Mouse (Mus musculus): ENCODE data around the gene Rdh5. TPM values are rescaled to one million over a fixed set of nuclear protein-coding genes. Genes with fewer than 3 reads are reported as not detected.

Rdh5 gene
- polyA plus RNA-seq, 1 experiment from 2014 or later, result 15.7 TPM

- H3K4me2 ChIP-seq (replicated peaks), result peak overlapping the region; percentile 74
- H3K4me1 ChIP-seq, result peaks cover 36% of the 10 kb centered on the region
- H3K9me3 ChIP-seq (replicated peaks), result no peaks in the 10 kb centered on the region
- H3K4me3 ChIP-seq, result peak overlapping the region; percentile 80
- H3K36me3 ChIP-seq, result peaks cover 5% of the 10 kb centered on the region; the same call in 1 of the 2 replicates
- H3K27me3 ChIP-seq, result peaks cover 7% of the 10 kb centered on the region; the same call in 1 of the 2 replicates
- peak; percentile 98 for ATAC-seq (ENCODE audit: low FRiP score)
- H3K27ac ChIP-seq, result peak overlapping the region; percentile 92
- H3K9ac ChIP-seq, result peak overlapping the region; percentile 80
- WGBS, result under 1% methylated on average over 42 of the region's 42 CpGs
Measured at GRCm38 (mm10) chr10:128923013-128923691, 464 bp upstream of the Rdh5 start.

GRCm38 (mm10) chr10:128921883-128922821 is 536 bp downstream of the Rdh5 start:
- Histone ChIP-seq H3K9ac (peak overlapping the region; percentile 80), H3K36me3 (peaks cover 14% of the 10 kb centered on the region), H3K4me1 (peaks cover 36% of the 10 kb centered on the region), H3K4me2 (replicated peaks) (peak overlapping the region; percentile 74), H3K4me3 (peak overlapping the region; percentile 80), H3K9me3 (replicated peaks) (no peaks in the 10 kb centered on the region), H3K27me3 (no peaks in the 10 kb centered on the region), H3K27ac (no peak overlapping the region)
- no peak for ATAC-seq (ENCODE audit: low FRiP score)
- 72% methylated on average over 16 of the region's 16 CpGs for WGBS

- ATAC-seq (ENCODE audit: low FRiP score), result no peak
- Histone ChIP-seq H3K9ac (no peak overlapping the region), H3K4me3 (no peak overlapping the region), H3K9me3 (replicated peaks) (no peaks in the 10 kb centered on the region), H3K4me2 (replicated peaks) (no peak overlapping the region), H3K4me1 (peaks cover 36% of the 10 kb centered on the region), H3K27me3 (no peaks in the 10 kb centered on the region), H3K27ac (no peak overlapping the region), H3K36me3 (peaks cover 23% of the 10 kb centered on the region)
- 53% methylated on average over 1 of the region's 1 CpGs for WGBS
Measured at GRCm38 (mm10) chr10:128921251-128921650, 1.4 kb downstream of the Rdh5 start.

- no peak overlapping the region for H3K4me2 ChIP-seq (replicated peaks)
- peaks cover 36% of the 10 kb centered on the region for H3K4me1 ChIP-seq
- H3K27ac ChIP-seq, result no peak overlapping the region
- H3K36me3 ChIP-seq, result peaks cover 25% of the 10 kb centered on the region
- no peaks in the 10 kb centered on the region for H3K9me3 ChIP-seq (replicated peaks)
- H3K27me3 ChIP-seq, result no peaks in the 10 kb centered on the region
- WGBS, result 74% methylated on average over 3 of the region's 3 CpGs
- H3K9ac ChIP-seq, result no peak overlapping the region
- no peak overlapping the region for H3K4me3 ChIP-seq
- no peak for ATAC-seq (ENCODE audit: low FRiP score)
Measured at GRCm38 (mm10) chr10:128920736-128921161, 1.9 kb downstream of the Rdh5 start.

- Histone ChIP-seq H3K4me1 (peaks cover 36% of the 10 kb centered on the region), H3K36me3 (peaks cover 25% of the 10 kb centered on the region), H3K9ac (no peak overlapping the region; the same call in 1 of the 2 replicates), H3K9me3 (replicated peaks) (no peaks in the 10 kb centered on the region), H3K27me3 (no peaks in the 10 kb centered on the region), H3K4me3 (no peak overlapping the region), H3K4me2 (replicated peaks) (no peak overlapping the region), H3K27ac (peak overlapping the region; percentile 57)
- no peak for ATAC-seq (ENCODE audit: low FRiP score)
- WGBS, result 76% methylated on average over 7 of the region's 7 CpGs
Measured at GRCm38 (mm10) chr10:128919966-128920365, 2.7 kb downstream of the Rdh5 start.

GRCm38 (mm10) chr10:128919203-128919631 is 3.5 kb downstream of the Rdh5 start:
- ATAC-seq (ENCODE audit: low FRiP score), result no peak
- peaks cover 30% of the 10 kb centered on the region for H3K36me3 ChIP-seq
- no peaks in the 10 kb centered on the region for H3K27me3 ChIP-seq
- H3K4me1 ChIP-seq, result peaks cover 36% of the 10 kb centered on the region
- H3K4me2 ChIP-seq (replicated peaks), result no peak overlapping the region
- H3K4me3 ChIP-seq, result no peak overlapping the region
- 12% methylated on average over 6 of the region's 6 CpGs for WGBS
- H3K9me3 ChIP-seq (replicated peaks), result no peaks in the 10 kb centered on the region
- H3K27ac ChIP-seq, result peak overlapping the region; percentile 57
- H3K9ac ChIP-seq, result peak overlapping the region; percentile 2

GRCm38 (mm10) chr10:128918246-128918645 is 4.4 kb downstream of the Rdh5 start:
- H3K9me3 ChIP-seq (replicated peaks), result no peaks in the 10 kb centered on the region
- WGBS, result 82% methylated on average over 7 of the region's 7 CpGs
- H3K27me3 ChIP-seq, result no peaks in the 10 kb centered on the region
- ATAC-seq (ENCODE audit: low FRiP score), result no peak
- no peak overlapping the region for H3K4me3 ChIP-seq
- H3K4me1 ChIP-seq, result peaks cover 34% of the 10 kb centered on the region
- peaks cover 34% of the 10 kb centered on the region for H3K36me3 ChIP-seq
- H3K27ac ChIP-seq, result no peak overlapping the region
- H3K4me2 ChIP-seq (replicated peaks), result no peak overlapping the region
- no peak overlapping the region for H3K9ac ChIP-seq

- no peaks in the 10 kb centered on the region for H3K9me3 ChIP-seq (replicated peaks)
- H3K36me3 ChIP-seq, result peaks cover 34% of the 10 kb centered on the region
- H3K27me3 ChIP-seq, result no peaks in the 10 kb centered on the region
- no peak overlapping the region for H3K4me3 ChIP-seq
- no peak overlapping the region for H3K9ac ChIP-seq
- no peak for ATAC-seq (ENCODE audit: low FRiP score)
- H3K27ac ChIP-seq, result no peak overlapping the region
- 92% methylated on average over 6 of the region's 6 CpGs for WGBS
- no peak overlapping the region for H3K4me2 ChIP-seq (replicated peaks)
- H3K4me1 ChIP-seq, result peaks cover 29% of the 10 kb centered on the region
Measured at GRCm38 (mm10) chr10:128917400-128917799, 5.3 kb downstream of the Rdh5 start.

- no peak overlapping the region for H3K4me3 ChIP-seq
- no peak overlapping the region for H3K4me2 ChIP-seq (replicated peaks)
- H3K9ac ChIP-seq, result no peak overlapping the region
- no peaks in the 10 kb centered on the region for H3K9me3 ChIP-seq (replicated peaks)
- WGBS, result 94% methylated on average over 3 of the region's 3 CpGs
- H3K27me3 ChIP-seq, result no peaks in the 10 kb centered on the region
- H3K36me3 ChIP-seq, result peaks cover 34% of the 10 kb centered on the region
- no peak for ATAC-seq (ENCODE audit: low FRiP score)
- no peak overlapping the region for H3K27ac ChIP-seq
- peaks cover 21% of the 10 kb centered on the region for H3K4me1 ChIP-seq
Measured at GRCm38 (mm10) chr10:128916665-128917064, 6.0 kb downstream of the Rdh5 start.

- 96% methylated on average over 2 of the region's 2 CpGs for WGBS
Measured at GRCm38 (mm10) chr10:128915550-128915949, 7.1 kb downstream of the Rdh5 start.

GRCm38 (mm10) chr10:128913696-128914095 is 9.0 kb downstream of the Rdh5 start:
- Histone ChIP-seq H3K4me2 (replicated peaks) (no peak overlapping the region), H3K9me3 (replicated peaks) (no peaks in the 10 kb centered on the region), H3K27ac (no peak overlapping the region), H3K36me3 (peaks cover 29% of the 10 kb centered on the region), H3K4me1 (peaks cover 13% of the 10 kb centered on the region; the same call in 1 of the 2 replicates), H3K4me3 (no peak overlapping the region), H3K9ac (no peak overlapping the region), H3K27me3 (0 out of 2 replicates have a peak, but pooled peaks cover 3% of the 10 kb centered on the region)
- no peak; the same call in 1 of the 2 replicates for ATAC-seq (ENCODE audit: low FRiP score)
- WGBS, result 72% methylated on average over 12 of the region's 12 CpGs

More at GRCm38 (mm10) chr10:128915550-128915949, 7.1 kb downstream of the Rdh5 start:
- H3K27me3 ChIP-seq, result 0 out of 2 replicates have a peak, but pooled peaks cover 1% of the 10 kb centered on the region
- H3K9me3 ChIP-seq (replicated peaks), result no peaks in the 10 kb centered on the region
- no peak overlapping the region for H3K27ac ChIP-seq
- no peak overlapping the region for H3K9ac ChIP-seq
- ATAC-seq (ENCODE audit: low FRiP score), result no peak
- no peak overlapping the region for H3K4me2 ChIP-seq (replicated peaks)
- H3K36me3 ChIP-seq, result peaks cover 34% of the 10 kb centered on the region
- peaks cover 17% of the 10 kb centered on the region for H3K4me1 ChIP-seq
- no peak overlapping the region for H3K4me3 ChIP-seq

GRCm38 (mm10) chr10:128913219-128913618 is 9.5 kb downstream of the Rdh5 start:
- H3K27ac ChIP-seq, result no peak overlapping the region
- ATAC-seq (ENCODE audit: low FRiP score), result no peak; the same call in 1 of the 2 replicates
- H3K4me1 ChIP-seq, result peaks cover 13% of the 10 kb centered on the region; the same call in 1 of the 2 replicates
- H3K36me3 ChIP-seq, result peaks cover 29% of the 10 kb centered on the region
- 7% methylated on average over 5 of the region's 5 CpGs for WGBS
- no peak overlapping the region for H3K9ac ChIP-seq
- 0 out of 2 replicates have a peak, but pooled peaks cover 3% of the 10 kb centered on the region for H3K27me3 ChIP-seq
- H3K9me3 ChIP-seq (replicated peaks), result no peaks in the 10 kb centered on the region
- no peak overlapping the region for H3K4me2 ChIP-seq (replicated peaks)
- no peak overlapping the region for H3K4me3 ChIP-seq

Measured in hindbrain, embryonic 12.5 days (tissue).